Mouse (Mus musculus): Measurements from ENCODE around the gene Tarbp2.

The Tarbp2 gene

GRCm38 (mm10) chr15:102517976-102518858 is at the start of gene Tarbp2:
TSS of gene Tarbp2 (plus strand) at chr15:102518192.
- DNase-seq (ENCODE audit: low read depth in 2 of 2, low spot score in 2 of 2) = peak; percentile 97 to 98

- DNase-seq (ENCODE audit: low read depth in 2 of 2, low spot score in 2 of 2) = no peak
Observed at GRCm38 (mm10) chr15:102468675-102469370, 49.2 kb upstream of the Tarbp2 start.

- DNase-seq (ENCODE audit: low read depth in 2 of 2, low spot score in 2 of 2) = peak; percentile 93 to 95
Observed at GRCm38 (mm10) chr15:102470183-102470604, 47.8 kb upstream of the Tarbp2 start, which contains the start of gene Pcbp2. TSS of gene Pcbp2 (plus strand) at chr15:102470539.

GRCm38 (mm10) chr15:102470605-102471294 is 47.2 kb upstream of the Tarbp2 start:
- DNase-seq (ENCODE audit: low read depth in 2 of 2, low spot score in 2 of 2) = peak; percentile 70 to 71

- no peak for DNase-seq (ENCODE audit: low read depth in 2 of 2, low spot score in 2 of 2)
Observed at GRCm38 (mm10) chr15:102471295-102471645, 46.7 kb upstream of the Tarbp2 start.

- DNase-seq (ENCODE audit: low read depth in 2 of 2, low spot score in 2 of 2) = no peak
Observed at GRCm38 (mm10) chr15:102471727-102472126, 46.3 kb upstream of the Tarbp2 start.

- no peak for DNase-seq (ENCODE audit: low read depth in 2 of 2, low spot score in 2 of 2)
Observed at GRCm38 (mm10) chr15:102473246-102473645, 44.7 kb upstream of the Tarbp2 start.

- no peak for DNase-seq (ENCODE audit: low read depth in 2 of 2, low spot score in 2 of 2)
Observed at GRCm38 (mm10) chr15:102474520-102474919, 43.5 kb upstream of the Tarbp2 start.

GRCm38 (mm10) chr15:102483136-102483535 is 34.9 kb upstream of the Tarbp2 start:
- DNase-seq (ENCODE audit: low read depth in 2 of 2, low spot score in 2 of 2) = no peak

GRCm38 (mm10) chr15:102485853-102486252 is 32.1 kb upstream of the Tarbp2 start:
- DNase-seq (ENCODE audit: low read depth in 2 of 2, low spot score in 2 of 2) = no peak

GRCm38 (mm10) chr15:102487664-102488063 is 30.3 kb upstream of the Tarbp2 start:
- no peak for DNase-seq (ENCODE audit: low read depth in 2 of 2, low spot score in 2 of 2)

- no peak for DNase-seq (ENCODE audit: low read depth in 2 of 2, low spot score in 2 of 2)
Observed at GRCm38 (mm10) chr15:102498322-102498721, 19.7 kb upstream of the Tarbp2 start.

GRCm38 (mm10) chr15:102499370-102499769 is 18.6 kb upstream of the Tarbp2 start:
- DNase-seq (ENCODE audit: low read depth in 2 of 2, low spot score in 2 of 2) = no peak

GRCm38 (mm10) chr15:102499851-102500250 is 18.1 kb upstream of the Tarbp2 start:
- no peak for DNase-seq (ENCODE audit: low read depth in 2 of 2, low spot score in 2 of 2)

GRCm38 (mm10) chr15:102500479-102500878 is 17.5 kb upstream of the Tarbp2 start:
- DNase-seq (ENCODE audit: low read depth in 2 of 2, low spot score in 2 of 2) = no peak

GRCm38 (mm10) chr15:102501084-102501814 is 16.7 kb upstream of the Tarbp2 start:
- DNase-seq (ENCODE audit: low read depth in 2 of 2, low spot score in 2 of 2) = no peak

- no peak for DNase-seq (ENCODE audit: low read depth in 2 of 2, low spot score in 2 of 2)
Observed at GRCm38 (mm10) chr15:102502254-102502840, 15.6 kb upstream of the Tarbp2 start.

GRCm38 (mm10) chr15:102503447-102503846 is 14.5 kb upstream of the Tarbp2 start, which contains the start of gene Gm10337:
TSS of gene Gm10337 (plus strand) at chr15:102503722.
- DNase-seq (ENCODE audit: low read depth in 2 of 2, low spot score in 2 of 2) = no peak

- no peak for DNase-seq (ENCODE audit: low read depth in 2 of 2, low spot score in 2 of 2)
Observed at GRCm38 (mm10) chr15:102503924-102504782, 13.8 kb upstream of the Tarbp2 start.

All from CD8-positive naive resting alpha-beta T cell, adult 2 months (primary cell).